In genomic region chr1:190930181-190930580, GRCm38 (mm10) we compare ENCODE assay signal across 18 mouse cellular contexts. TPM values are rescaled to one million over a fixed set of nuclear protein-coding genes. Genes with fewer than 3 reads are reported as not detected.
A peak's percentile ranks its signal among the peaks of the same experiment; 100 is the strongest.
DNase-seq lines count a peak whose midpoint lies in the region; ATAC-seq and TF ChIP-seq lines count a peak whose summit lies in the region.
"Had no signal": no experiment of that assay in that cellular context is flagged by ENCODE, and none has a peak within 500 bp of the region (broad histone marks: within the 10 kb centered on the region; RNA-seq: fewer than 3 reads in every experiment).

No protein-coding gene starts in this region.

- H3K9me3 ChIP-seq in heart, embryonic 16.5 days (replicated peaks; ENCODE audit: control insufficient read depth, low read length), result no peaks in the 10 kb centered on the region
- no peaks in the 10 kb centered on the region for H3K9me3 ChIP-seq in heart, embryonic 11.5 days (replicated peaks; ENCODE audit: control insufficient read depth, low read length)
- H3K9me3 ChIP-seq in stomach, embryonic 14.5 days (ENCODE audit: control insufficient read depth, low read depth, low read length), result no peaks in the 10 kb centered on the region
- no peaks in the 10 kb centered on the region for H3K9me3 ChIP-seq in stomach, postnatal 0 days (ENCODE audit: control insufficient read depth, low read length)
- no peaks in the 10 kb centered on the region for H3K9me3 ChIP-seq in limb, embryonic 10.5 days (replicated peaks)
- H3K9me3 ChIP-seq: G1E; hindbrain, embryonic 10.5 days; kidney, embryonic 15.5 days; liver, embryonic 13.5 days had no signal

- no peak for DNase-seq in stomach, postnatal 0 days (ENCODE audit: low spot score)
- peak; percentile 23 for DNase-seq in limb, embryonic 10.5 days (ENCODE audit: low spot score)
- no peak for DNase-seq in right cerebral cortex, postnatal 14 days
- no peak for DNase-seq in thymus, postnatal 25 days
- DNase-seq: cerebellum, adult 9-11 months; embryo, embryonic 11 days; liver, embryonic 13.5 days; lung, postnatal 36 days; midbrain, embryonic 14.5 days; thymus, postnatal 4 days had no signal

- no peak overlapping the region for H3K4me2 ChIP-seq in heart, embryonic 16.5 days (ENCODE audit: low read depth, low read length)
- H3K4me2 ChIP-seq in heart, embryonic 11.5 days, result no peak overlapping the region
- H3K4me2 ChIP-seq in stomach, embryonic 14.5 days (replicated peaks; ENCODE audit: low read depth, low read length), result peak overlapping the region; percentile 8; the same call in 1 of the 2 replicates
- H3K4me2 ChIP-seq in stomach, postnatal 0 days (replicated peaks; ENCODE audit: low read depth), result no peak overlapping the region

- H3K4me3 ChIP-seq in heart, embryonic 16.5 days (ENCODE audit: low read length), result no peak overlapping the region
- no peak overlapping the region for H3K4me3 ChIP-seq in heart, embryonic 11.5 days (ENCODE audit: low read depth, low read length)
- no peak overlapping the region for H3K4me3 ChIP-seq in stomach, embryonic 14.5 days (ENCODE audit: low read depth, low read length)
- H3K4me3 ChIP-seq in stomach, postnatal 0 days (ENCODE audit: low read depth, low read length), result no peak overlapping the region
- H3K4me3 ChIP-seq in limb, embryonic 10.5 days, result no peak overlapping the region

- no peak for TF ChIP-seq CTCF in stomach, postnatal 0 days (IDR thresholded peaks at IDR 0.05; ENCODE audit: low read depth)

- H3K9ac ChIP-seq in heart, embryonic 16.5 days (ENCODE audit: low read length), result peak overlapping the region; percentile 29; the same call in 1 of the 2 replicates
- H3K9ac ChIP-seq in heart, embryonic 11.5 days (ENCODE audit: low read depth, low read length), result no peak overlapping the region; the same call in 1 of the 2 replicates
- no peak overlapping the region for H3K9ac ChIP-seq in stomach, embryonic 14.5 days (replicated peaks; ENCODE audit: low read depth, low read length)
- no peak overlapping the region for H3K9ac ChIP-seq in stomach, postnatal 0 days (ENCODE audit: low read length)

- no peak overlapping the region for H3K27ac ChIP-seq in heart, embryonic 16.5 days (ENCODE audit: low read length)
- no peak overlapping the region for H3K27ac ChIP-seq in heart, embryonic 11.5 days (ENCODE audit: low read depth, low read length)
- peak overlapping the region; percentile 16; the same call in 1 of the 2 replicates for H3K27ac ChIP-seq in stomach, embryonic 14.5 days (ENCODE audit: low read length)
- H3K27ac ChIP-seq in stomach, postnatal 0 days (replicated peaks), result no peak overlapping the region
- no peak overlapping the region for H3K27ac ChIP-seq in limb, embryonic 10.5 days

- TF ChIP-seq EP300 in stomach, postnatal 0 days (optimal IDR thresholded peaks at IDR 0.05), result no peak

- peaks cover 14% of the 10 kb centered on the region for H3K36me3 ChIP-seq in heart, embryonic 16.5 days (ENCODE audit: control insufficient read depth, insufficient read depth)
- H3K36me3 ChIP-seq in heart, embryonic 11.5 days (ENCODE audit: control insufficient read depth, insufficient read depth, low read length), result peaks cover 10% of the 10 kb centered on the region; the same call in 1 of the 2 replicates
- peaks cover 12% of the 10 kb centered on the region for H3K36me3 ChIP-seq in stomach, embryonic 14.5 days (ENCODE audit: control insufficient read depth, insufficient read depth, low read length)
- no peaks in the 10 kb centered on the region for H3K36me3 ChIP-seq in stomach, postnatal 0 days (ENCODE audit: control insufficient read depth, insufficient read depth, low read length)
- H3K36me3 ChIP-seq in limb, embryonic 10.5 days, result peaks cover 24% of the 10 kb centered on the region

- peaks cover 11% of the 10 kb centered on the region for H3K4me1 ChIP-seq in heart, embryonic 16.5 days (ENCODE audit: control insufficient read depth, insufficient read depth, low read length)
- H3K4me1 ChIP-seq in heart, embryonic 11.5 days (ENCODE audit: control insufficient read depth, insufficient read depth, low read length), result peaks cover 10% of the 10 kb centered on the region; the same call in 1 of the 2 replicates
- peaks cover 11% of the 10 kb centered on the region; the same call in 1 of the 2 replicates for H3K4me1 ChIP-seq in stomach, embryonic 14.5 days (ENCODE audit: control insufficient read depth, insufficient read depth, low read length)
- H3K4me1 ChIP-seq in stomach, postnatal 0 days (replicated peaks; ENCODE audit: control insufficient read depth, insufficient read depth), result no peaks in the 10 kb centered on the region
- H3K4me1 ChIP-seq in limb, embryonic 10.5 days, result peaks cover 17% of the 10 kb centered on the region

- ATAC-seq in heart, embryonic 16.5 days (replicated peaks; ENCODE audit: extremely low read depth, insufficient read depth, low FRiP score), result no peak
- ATAC-seq in heart, embryonic 11.5 days (replicated peaks; ENCODE audit: insufficient number of reproducible peaks, low FRiP score, low TSS enrichment), result no peak
- no peak for ATAC-seq in stomach, embryonic 14.5 days (ENCODE audit: insufficient number of reproducible peaks, insufficient read depth, low FRiP score, low read depth)
- no peak for ATAC-seq in stomach, postnatal 0 days (ENCODE audit: low FRiP score, low TSS enrichment)
- ATAC-seq: CD4-positive, CD25-positive, alpha-beta regulatory T cell, adult 4 months; forebrain, embryonic 16.5 days had no signal

- WGBS in heart, embryonic 16.5 days, result 81% methylated on average over 6 of the region's 6 CpGs
- WGBS in heart, embryonic 11.5 days (ENCODE audit: insufficient replicate concordance), result 77% methylated on average over 6 of the region's 6 CpGs
- WGBS in stomach, embryonic 14.5 days, result 58% methylated on average over 6 of the region's 6 CpGs
- WGBS in stomach, postnatal 0 days, result 63% methylated on average over 6 of the region's 6 CpGs
- WGBS in limb, embryonic 10.5 days, result 86% methylated on average over 6 of the region's 6 CpGs

- no peaks in the 10 kb centered on the region for H3K27me3 ChIP-seq in heart, embryonic 16.5 days (ENCODE audit: control insufficient read depth, insufficient read depth, low read length)
- no peaks in the 10 kb centered on the region for H3K27me3 ChIP-seq in heart, embryonic 11.5 days (ENCODE audit: control insufficient read depth, insufficient read depth, low read length)
- no peaks in the 10 kb centered on the region for H3K27me3 ChIP-seq in stomach, embryonic 14.5 days (ENCODE audit: control insufficient read depth, insufficient read depth, low read length)
- no peaks in the 10 kb centered on the region for H3K27me3 ChIP-seq in stomach, postnatal 0 days (ENCODE audit: control insufficient read depth, insufficient read depth, low read length)
- no peaks in the 10 kb centered on the region for H3K27me3 ChIP-seq in limb, embryonic 10.5 days (ENCODE audit: low read depth, poor library complexity, severe bottlenecking)
- H3K27me3 ChIP-seq: kidney, embryonic 15.5 days; liver, embryonic 13.5 days had no signal

RNA-seq across cellular contexts. Expression of gene Angel2, which starts 5.3 kb away (rescaled TPM):
- 29.5 and 30.1 TPM in 2 replicates for polyA plus RNA-seq in heart, embryonic 16.5 days (2015; fragmentation: Nextera tagmentation; extraction: Ambion mirVana)
- 32.3 and 34.6 TPM in 2 replicates for polyA plus RNA-seq in heart, embryonic 11.5 days (2014; fragmentation: Nextera tagmentation; extraction: Ambion mirVana)
- polyA plus RNA-seq in stomach, embryonic 14.5 days (2014; fragmentation: Nextera tagmentation; extraction: Ambion mirVana), result 41.1 and 43.0 TPM in 2 replicates
- polyA plus RNA-seq in stomach, postnatal 0 days (2015; fragmentation: Nextera tagmentation; extraction: Ambion mirVana), result 20.5 and 22.0 TPM in 2 replicates
- 51.3 and 55.0 TPM in 2 replicates for polyA plus RNA-seq in limb, embryonic 10.5 days (2016; fragmentation: Nextera tagmentation; extraction: Ambion mirVana)

RNA-seq across cellular contexts. Expression of gene Rps6kc1, which starts 18.6 kb away (rescaled TPM):
- 10.3 TPM in 2 replicates for polyA plus RNA-seq in heart, embryonic 16.5 days (2015; fragmentation: Nextera tagmentation; extraction: Ambion mirVana)
- 8.9 and 11.3 TPM in 2 replicates for polyA plus RNA-seq in heart, embryonic 11.5 days (2014; fragmentation: Nextera tagmentation; extraction: Ambion mirVana)
- 15.3 and 16.1 TPM in 2 replicates for polyA plus RNA-seq in stomach, embryonic 14.5 days (2014; fragmentation: Nextera tagmentation; extraction: Ambion mirVana)
- 4.5 TPM in 2 replicates for polyA plus RNA-seq in stomach, postnatal 0 days (2015; fragmentation: Nextera tagmentation; extraction: Ambion mirVana)
- polyA plus RNA-seq in limb, embryonic 10.5 days (2016; fragmentation: Nextera tagmentation; extraction: Ambion mirVana), result 13.0 and 16.3 TPM in 2 replicates

RNA-seq across cellular contexts. Expression of gene Vash2, which starts 48.9 kb away (rescaled TPM):
- polyA plus RNA-seq in heart, embryonic 16.5 days (2015; fragmentation: Nextera tagmentation; extraction: Ambion mirVana), result 48.3 and 50.6 TPM in 2 replicates
- 66.2 and 75.8 TPM in 2 replicates for polyA plus RNA-seq in heart, embryonic 11.5 days (2014; fragmentation: Nextera tagmentation; extraction: Ambion mirVana)
- polyA plus RNA-seq in stomach, embryonic 14.5 days (2014; fragmentation: Nextera tagmentation; extraction: Ambion mirVana), result 33.5 and 35.3 TPM in 2 replicates
- 3.8 and 4.2 TPM in 2 replicates for polyA plus RNA-seq in stomach, postnatal 0 days (2015; fragmentation: Nextera tagmentation; extraction: Ambion mirVana)
- polyA plus RNA-seq in limb, embryonic 10.5 days (2016; fragmentation: Nextera tagmentation; extraction: Ambion mirVana), result 56.3 and 64.0 TPM in 2 replicates
- polyA plus RNA-seq: G1E had no signal
